Mouse (Mus musculus) E14TG2a.4 (cell line): Measurements from ENCODE around the gene Jmjd7.

Experiments used
- CTCF ChIP-seq: conservative IDR thresholded peaks from 2 replicates; pipeline ENCODE4 v1.5.1; 2014; ENCODE audit warnings: low read length
- POU5F1 ChIP-seq: IDR thresholded peaks from 2 replicates; pipeline ENCODE4 v1.6.1; 2014; ENCODE audit warnings: low read length, borderline replicate concordance

DNA sequence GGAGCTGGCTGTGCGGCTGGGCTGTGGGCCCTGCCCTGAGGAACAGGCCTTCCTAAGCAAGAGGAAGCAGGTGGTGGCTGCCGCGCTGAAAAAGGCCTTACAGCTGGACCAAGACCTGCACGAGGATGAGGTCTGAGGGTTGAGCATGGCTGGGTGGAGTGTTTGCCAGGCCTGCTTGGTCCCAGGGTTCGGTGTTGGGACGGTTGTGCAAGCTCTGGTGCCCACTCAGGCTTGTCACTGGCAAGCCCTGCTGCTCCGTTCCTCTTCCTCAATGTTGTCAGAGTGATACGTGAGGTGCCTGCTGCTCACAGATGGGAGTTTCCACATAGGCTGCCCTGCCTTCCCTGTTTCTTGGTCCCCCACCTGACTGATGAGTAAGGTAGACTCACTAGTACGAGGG, 10.5 kb downstream of the Jmjd7 start:
- TF ChIP-seq CTCF (no peak), POU5F1 (no peak)
